Mouse (Mus musculus): ENCODE results near the gene Gmeb2.

The Gmeb2 gene

DNA sequence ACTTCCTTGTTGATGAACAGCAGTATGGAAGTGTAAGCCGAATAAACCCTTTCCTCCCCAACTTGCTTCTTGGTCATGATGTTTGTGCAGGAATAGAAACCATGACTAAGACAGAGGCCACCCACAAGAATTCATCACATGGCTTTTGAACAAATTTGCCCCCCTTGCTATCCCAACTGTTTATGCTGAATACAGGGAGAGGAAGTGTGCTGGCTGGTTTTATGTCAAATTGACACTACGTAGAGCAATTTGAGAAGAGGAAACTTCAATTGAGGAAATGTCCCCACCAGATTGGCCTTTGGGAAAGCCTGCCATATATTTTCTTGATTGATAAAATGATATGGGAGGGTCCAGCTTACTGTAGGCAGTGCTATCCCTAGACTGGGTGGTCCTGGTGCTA lies 14.0 kb downstream of the Gmeb2 start:
- no peak for DNase-seq

DNA sequence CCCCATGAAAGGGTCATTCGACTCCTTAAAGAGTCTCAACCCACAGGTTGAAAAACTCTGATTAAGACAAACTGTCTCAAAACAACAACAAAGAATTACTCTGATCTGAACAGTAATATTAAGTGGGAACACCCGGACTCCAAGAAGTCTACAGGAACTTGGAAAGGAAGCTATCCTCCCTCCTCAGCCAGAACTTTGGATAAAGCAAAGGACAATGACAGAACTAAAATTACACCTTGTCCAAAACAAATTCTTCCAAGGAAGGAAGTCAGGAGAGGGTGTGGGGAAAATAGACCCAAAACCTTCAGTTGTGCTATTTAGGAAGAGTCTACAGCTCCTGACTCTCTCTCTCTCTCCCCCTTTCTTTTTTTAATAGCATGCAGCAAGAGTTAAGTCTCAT lies 15.7 kb downstream of the Gmeb2 start:
- peak; percentile 52 for DNase-seq

- DNase-seq = no peak
These were observed 21.0 kb downstream of the Gmeb2 start for GRCm38 (mm10) chr2:181266839-181267238.

DNA sequence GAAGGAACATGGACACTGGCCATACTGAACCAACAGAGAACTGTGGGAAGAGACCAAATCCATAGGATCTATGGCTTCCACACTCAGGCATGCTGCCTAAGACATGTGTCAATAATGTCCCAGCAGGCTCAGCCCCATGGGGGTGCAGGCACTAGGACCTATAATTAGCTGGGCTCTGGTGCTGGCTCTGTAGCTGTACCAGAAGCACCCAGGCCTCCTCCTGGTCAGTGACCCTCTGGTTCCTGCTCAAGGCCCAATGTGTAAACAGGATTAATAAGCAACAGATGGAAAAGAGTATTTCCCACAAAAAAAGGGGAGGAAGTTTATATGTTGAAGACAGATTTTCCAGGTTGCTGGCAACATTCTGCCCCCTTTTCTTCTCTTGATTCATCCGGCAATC lies 34.6 kb downstream of the Gmeb2 start:
- DNase-seq = no peak

GRCm38 (mm10) chr2:181251841-181252240 lies 36.0 kb downstream of the Gmeb2 start:
- no peak for DNase-seq

- no peak for DNase-seq
These were observed 38.6 kb downstream of the Gmeb2 start for GRCm38 (mm10) chr2:181249217-181249616.

DNA sequence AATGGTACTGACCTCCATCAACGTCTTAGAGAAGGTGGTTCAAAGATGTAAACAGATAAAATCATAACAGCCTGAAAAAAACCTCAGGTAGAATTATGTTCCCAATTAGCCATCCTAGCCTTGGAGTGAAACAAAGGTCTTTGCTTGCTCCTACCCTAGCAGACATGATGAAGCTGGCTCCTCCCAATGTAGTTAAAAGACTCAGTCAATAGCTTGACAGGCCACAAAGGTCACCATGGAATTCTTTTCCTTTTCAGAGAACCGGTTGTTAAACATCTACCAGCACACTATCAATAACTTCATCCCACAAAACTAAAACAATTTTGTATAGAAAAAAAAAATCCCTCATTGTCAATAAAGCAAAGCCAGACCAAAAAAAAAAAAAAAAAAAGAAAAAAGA lies 42.8 kb downstream of the Gmeb2 start:
- DNase-seq = no peak

- DNase-seq = peak; percentile 44
These were observed 44.0 kb downstream of the Gmeb2 start for GRCm38 (mm10) chr2:181243706-181244394.

- DNase-seq = no peak
These were observed 45.5 kb downstream of the Gmeb2 start for GRCm38 (mm10) chr2:181242314-181242665.

DNA sequence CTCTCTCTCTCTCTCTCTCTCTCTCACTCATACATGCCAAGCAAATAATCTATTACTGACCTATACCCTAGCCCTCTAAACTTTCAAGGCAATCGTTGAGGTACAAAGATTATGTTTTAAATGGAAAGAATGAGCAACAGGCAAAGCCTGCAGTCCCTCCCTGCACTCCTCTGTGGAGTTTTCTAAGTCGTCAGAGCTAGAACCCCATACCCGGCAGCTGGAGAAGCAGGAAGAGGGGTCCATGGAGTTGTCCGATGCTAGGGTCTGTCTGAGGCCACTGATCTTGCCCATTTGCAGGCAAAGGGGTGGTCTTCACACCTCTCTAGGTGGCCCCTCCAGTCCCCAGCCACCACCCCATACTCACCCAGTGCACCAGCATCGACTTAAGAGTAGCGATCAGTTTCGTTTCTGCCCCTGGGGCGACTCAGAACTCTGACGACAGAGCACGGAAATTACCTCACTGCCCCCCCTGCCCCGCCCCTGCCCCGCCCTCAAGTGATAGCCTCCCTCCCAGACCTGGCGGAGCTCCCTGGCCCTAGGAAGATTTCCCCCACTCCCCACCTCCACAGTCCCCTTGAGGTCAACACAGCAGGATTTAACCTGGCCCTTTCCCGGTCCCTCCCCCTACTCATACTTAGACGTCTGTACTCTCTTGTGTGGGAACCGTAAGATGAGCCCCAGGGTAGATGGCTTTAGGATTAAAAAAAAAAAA lies 46.1 kb downstream of the Gmeb2 start, which contains the start of gene Helz2:
Helz2 (minus strand) TSS at position 426 of the 712 bp plus-strand sequence.
- peak; percentile 55 for DNase-seq

DNA sequence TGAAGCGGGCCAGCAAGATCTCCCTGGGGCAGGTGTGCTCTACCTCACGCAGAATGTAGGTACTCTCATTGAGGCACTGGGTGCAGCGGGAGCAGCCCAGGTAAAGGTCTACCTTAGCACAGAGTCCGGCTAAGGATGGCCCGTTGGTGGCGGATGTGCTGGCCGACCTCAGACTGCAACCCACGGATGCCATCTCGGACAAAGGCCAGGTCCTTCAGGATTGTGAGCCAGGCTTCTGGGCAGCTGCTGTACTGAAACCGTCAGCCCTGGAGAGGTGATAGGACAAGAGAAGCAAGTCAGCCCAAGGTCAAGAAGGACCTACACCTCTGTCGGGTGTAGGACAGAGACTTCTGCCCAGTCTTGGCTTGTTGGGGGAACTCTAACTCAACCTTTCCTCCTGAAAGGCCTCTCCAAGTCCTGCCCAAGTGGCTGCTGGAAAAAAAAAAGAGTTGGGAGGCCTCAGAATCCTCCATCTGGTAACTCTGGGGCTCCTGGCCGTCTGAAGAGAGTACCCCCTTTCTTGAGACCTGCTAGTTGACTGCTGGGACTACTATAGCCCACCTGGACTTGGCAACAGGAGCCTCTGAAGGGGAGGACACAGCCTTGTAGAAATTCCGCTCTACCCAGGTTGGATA lies 46.9 kb downstream of the Gmeb2 start:
- no peak for DNase-seq

GRCm38 (mm10) chr2:181239261-181239660 lies 48.6 kb downstream of the Gmeb2 start:
- DNase-seq = no peak

DNA sequence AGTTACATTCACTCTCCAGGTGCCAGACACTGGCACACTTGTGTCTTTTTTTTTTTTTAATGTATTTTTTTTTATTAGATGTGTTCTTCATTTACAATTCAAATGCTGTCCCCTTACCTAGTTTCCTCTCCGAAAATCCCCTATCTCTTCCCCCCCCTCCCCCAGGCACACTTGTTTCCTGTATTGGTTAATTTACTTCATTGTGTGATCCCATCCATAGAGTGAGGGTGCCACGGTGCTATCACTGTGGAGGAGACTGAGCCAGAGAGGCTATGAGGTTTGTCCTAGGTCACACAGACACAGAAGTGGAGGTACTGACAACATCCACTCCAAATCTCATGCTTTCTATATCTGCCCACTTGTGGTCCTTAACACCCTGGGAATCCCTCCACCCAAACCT lies 49.0 kb downstream of the Gmeb2 start:
- DNase-seq = no peak

- no peak for DNase-seq
These were observed 49.7 kb downstream of the Gmeb2 start for GRCm38 (mm10) chr2:181238091-181238610.

DNA sequence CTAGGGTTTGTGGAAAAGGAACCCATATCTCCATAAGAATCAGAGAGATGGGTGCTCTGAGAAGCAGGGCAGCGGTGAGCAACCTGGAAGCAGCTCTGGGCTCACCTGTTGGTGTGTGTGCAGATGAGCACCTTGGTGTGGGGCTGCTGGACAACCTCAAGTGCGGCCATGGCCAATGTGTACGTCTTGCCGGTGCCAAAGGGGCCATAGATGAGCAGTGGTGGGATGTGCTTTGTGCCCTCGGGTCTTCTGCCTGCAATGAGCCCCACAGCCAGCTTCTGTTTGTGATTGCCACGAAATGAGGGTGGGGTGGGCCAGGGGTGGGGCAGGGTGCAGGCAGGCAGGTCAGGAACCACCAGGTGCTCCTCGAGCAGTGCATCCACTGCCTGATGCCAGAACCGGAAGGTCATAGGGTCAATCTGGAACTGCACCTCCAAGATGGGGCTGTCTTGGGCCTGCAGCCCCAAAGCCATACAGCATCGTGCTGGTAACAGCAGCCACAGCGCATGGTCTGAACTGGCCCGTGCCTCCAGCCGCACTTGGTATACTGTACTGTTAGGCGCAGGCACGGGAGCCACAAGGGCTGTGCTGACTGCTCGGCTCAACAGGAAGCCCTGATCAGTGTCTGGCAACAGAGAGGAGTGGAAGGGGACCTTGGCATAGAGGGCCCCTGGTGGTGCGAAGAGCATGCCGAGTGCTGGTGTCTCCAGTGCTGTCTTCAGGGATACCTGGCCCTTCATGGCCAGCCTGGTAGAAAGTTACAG lies 50.4 kb downstream of the Gmeb2 start:
- DNase-seq = no peak

DNA sequence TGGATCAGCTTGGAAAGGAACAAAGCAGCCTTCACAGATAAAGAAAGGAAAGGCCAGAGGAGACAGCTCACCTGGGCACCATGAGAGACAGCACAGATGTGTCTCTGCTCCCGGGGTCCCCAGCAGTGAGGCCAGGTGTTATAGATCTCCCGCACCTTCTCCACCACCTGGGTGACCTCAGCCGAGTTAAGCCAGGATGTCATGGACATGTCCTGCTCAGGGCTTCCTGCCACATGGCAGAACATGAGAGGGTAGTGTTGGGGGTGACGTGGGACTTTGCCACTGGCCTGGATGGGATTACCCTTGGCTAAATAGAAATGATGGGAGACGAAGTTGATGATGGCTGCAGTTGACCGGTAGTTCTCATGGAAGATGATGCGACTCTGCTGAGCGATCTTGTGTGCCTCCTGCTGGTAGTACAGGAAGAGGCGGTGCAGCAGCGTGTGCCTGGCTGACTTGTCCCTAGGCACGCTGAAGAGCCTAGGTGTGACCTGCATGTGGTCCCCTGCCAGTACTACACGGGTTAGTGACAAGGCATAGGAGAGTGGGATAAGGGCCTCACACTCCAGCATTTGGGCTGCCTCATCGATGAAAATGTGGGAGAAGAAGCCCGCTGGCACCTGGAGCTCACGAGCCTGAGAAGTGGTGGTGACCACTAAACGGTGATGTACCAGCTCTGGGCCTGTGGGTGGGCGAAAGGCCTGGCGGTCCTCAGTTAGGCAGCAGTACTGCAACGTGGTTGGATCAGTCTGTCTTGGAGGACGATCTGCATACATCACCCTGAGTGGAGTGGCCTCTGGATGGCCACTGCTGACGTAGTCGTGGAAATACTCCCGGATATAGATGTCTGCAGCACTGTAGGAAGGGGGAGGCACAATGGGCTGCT lies 51.9 kb downstream of the Gmeb2 start:
- no peak for DNase-seq

DNA sequence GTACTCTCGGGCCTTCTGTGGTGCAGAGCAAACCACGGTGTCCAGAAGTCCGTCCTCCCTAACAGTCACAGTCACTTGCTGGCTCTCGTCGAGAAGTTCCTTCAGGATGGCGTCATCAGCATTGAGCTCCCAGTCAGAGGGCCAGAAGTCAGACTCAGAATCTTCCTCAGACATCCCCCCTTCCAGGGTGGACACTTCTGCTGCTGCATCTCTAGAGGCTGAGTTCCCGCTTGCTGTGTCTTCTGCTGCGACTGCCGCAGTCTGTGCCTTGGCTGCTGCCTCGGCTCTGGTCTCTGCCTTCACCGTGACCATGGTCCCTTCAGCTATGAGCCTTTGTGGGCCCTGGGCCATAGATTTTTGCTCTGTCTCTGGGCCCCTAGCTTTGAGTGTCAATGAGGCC lies 53.2 kb downstream of the Gmeb2 start:
- no peak for DNase-seq

DNA sequence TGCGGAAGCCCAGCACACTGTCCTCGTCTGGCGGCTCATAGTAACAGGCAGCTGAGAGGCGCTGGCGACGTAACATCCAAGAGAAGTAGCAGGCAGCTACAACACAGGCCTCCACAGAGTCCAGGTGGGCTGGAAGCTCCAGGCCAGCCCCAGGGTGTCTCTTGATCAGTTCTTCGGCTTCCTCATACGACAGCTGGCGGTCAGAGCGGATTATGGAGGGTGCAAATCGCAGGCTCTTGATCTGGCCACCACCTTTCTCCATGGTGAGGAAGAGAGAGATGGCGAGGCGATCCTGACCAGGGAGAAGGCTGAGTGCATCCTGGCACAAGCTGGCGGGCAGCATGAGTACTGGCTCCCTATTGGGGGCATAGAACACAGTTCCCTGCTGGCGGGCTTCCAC lies 54.4 kb downstream of the Gmeb2 start:
- DNase-seq = no peak

DNA sequence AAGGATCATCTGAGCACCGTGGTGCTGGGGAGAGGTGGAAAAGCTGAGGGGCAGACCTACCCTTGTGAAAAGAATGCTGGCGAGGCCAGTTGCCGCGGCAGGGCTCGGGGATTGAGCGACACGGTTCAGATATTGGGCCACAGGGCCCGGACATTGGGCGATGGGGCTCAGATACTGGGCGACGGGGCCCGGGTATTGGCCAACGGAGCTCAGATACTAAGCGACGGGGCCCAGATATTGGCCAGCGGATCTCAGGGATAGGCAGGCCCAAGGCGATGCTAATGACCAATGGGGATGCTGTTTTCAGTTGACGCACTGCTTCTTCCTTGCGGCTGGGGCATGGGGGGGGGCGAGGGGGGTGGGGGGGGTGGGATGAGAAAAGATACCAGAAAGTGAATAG lies 56.7 kb downstream of the Gmeb2 start:
- DNase-seq = no peak

DNA sequence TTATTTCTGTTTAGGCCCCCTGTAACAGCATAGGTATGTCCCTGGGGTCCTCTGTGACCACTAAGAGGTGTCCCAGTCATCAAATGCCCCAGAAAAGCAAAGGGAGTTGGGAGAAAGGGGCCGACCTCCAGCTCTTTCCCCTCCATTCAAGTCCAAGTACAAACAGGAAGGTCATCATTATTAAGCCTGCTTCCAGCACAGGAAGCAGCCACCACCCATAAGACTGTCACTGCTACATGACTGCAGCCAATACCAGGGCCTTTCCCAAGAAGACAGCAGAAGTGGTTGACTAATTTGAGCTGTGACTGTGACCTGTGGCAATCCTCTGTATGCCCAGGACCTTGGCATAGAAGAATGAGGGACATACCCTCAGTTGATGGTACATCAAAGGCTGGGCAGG lies 59.5 kb downstream of the Gmeb2 start:
- no peak for DNase-seq

- no peak for DNase-seq
These were observed 60.7 kb downstream of the Gmeb2 start for GRCm38 (mm10) chr2:181227122-181227521.

DNA sequence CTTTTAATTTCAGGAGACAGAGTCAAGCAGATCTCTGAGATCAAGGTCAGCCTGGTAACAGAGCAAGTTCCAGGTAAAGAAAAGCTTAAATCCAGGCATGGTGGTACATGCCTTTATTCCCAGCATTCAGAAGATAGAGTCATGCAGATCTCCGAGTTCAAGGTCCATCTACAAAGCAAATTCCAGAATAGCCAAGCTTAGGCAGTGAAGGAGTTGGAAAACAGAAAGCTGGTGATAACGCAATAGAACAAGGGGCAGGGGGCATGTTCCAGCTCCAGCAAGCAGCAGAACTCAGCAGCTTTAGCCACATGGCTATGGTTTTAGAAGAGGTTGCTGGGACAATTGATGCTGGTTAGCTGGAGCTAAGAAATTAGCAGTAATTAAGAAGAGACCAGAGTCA lies 62.8 kb downstream of the Gmeb2 start:
- no peak for DNase-seq
